Mouse (Mus musculus): ENCODE measurements around the gene Ankrd22.

DNA sequence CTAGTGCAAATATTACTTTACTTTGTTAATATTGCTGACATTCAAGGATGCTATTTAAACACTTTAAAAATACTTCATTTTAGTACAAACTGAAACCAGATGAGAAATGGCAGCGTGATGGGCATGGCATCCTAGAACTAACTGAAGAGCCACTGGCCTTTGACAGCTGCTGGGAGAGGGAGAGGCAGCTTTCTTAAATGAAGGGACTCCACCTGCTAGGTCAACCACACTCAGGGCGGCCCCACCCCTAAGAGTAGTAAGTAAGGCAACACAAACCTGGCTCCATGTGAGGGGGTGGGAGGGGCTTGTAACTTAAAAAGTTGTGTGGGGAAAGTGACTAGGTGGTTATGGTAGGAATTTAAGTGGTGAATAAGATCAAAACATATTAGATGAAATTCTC is 36.8 kb upstream of the Ankrd22 start:
- TF ChIP-seq POLR2A (IDR thresholded peaks at IDR 0.05; ENCODE audit: low read depth, low read length) (no peak), CTCF (IDR thresholded peaks at IDR 0.05; ENCODE audit: borderline replicate concordance, insufficient read depth, low read length) (no peak)

Data from embryonic fibroblast, embryonic 13.5 days (primary cell).